Mouse (Mus musculus) lung, embryonic 16.5 days (tissue): ENCODE results near the gene Aar2. TPM values are rescaled to one million over a fixed set of nuclear protein-coding genes. Genes with fewer than 3 reads are reported as not detected.

Experiments used
- ATAC-seq: fragments of 200-750 bp; cut with Nextera tagmentation; 2 replicates; pipeline ENCODE4 v1.8.0; 2017; ENCODE audit warnings: low read depth, mild to moderate bottlenecking, moderate library complexity
- H3K27ac ChIP-seq: fragments of 300-500 bp; sonication (generic); 2 replicates; pipeline ENCODE4 v1.5.1; 2014; ENCODE audit warnings: mild to moderate bottlenecking, control low read depth, low read length
- H3K27me3 ChIP-seq: fragments of 300-500 bp; sonication (generic); 2 replicates; pipeline ENCODE4 v1.6.1; 2014; ENCODE audit warnings: low read depth, low read length, mixed read lengths; ENCODE audit not compliant: control insufficient read depth, insufficient read depth
- H3K36me3 ChIP-seq: fragments of 300-500 bp; sonication (generic); 2 replicates; pipeline ENCODE4 v1.6.1; 2014; ENCODE audit warnings: low read length; ENCODE audit not compliant: control insufficient read depth, insufficient read depth
- H3K4me1 ChIP-seq: fragments of 300-500 bp; sonication (generic); replicated peaks from 2 replicates; pipeline ENCODE4 v1.6.1; 2014; ENCODE audit warnings: low read length, mixed read lengths; ENCODE audit not compliant: control insufficient read depth, insufficient read depth
- H3K4me2 ChIP-seq: fragments of 300-500 bp; sonication (generic); 2 replicates; pipeline ENCODE4 v1.6.1; 2014; ENCODE audit warnings: low read depth, low read length, control low read depth
- H3K4me3 ChIP-seq: fragments of 300-500 bp; sonication (generic); 2 replicates; pipeline ENCODE4 v1.5.1; 2014; ENCODE audit warnings: mild to moderate bottlenecking, low read length, control low read depth
- H3K9ac ChIP-seq: fragments of 300-500 bp; sonication (generic); 2 replicates; pipeline ENCODE4 v1.6.1; 2014; ENCODE audit warnings: low read length, control low read depth
- H3K9me3 ChIP-seq: fragments of 300-500 bp; sonication (generic); 2 replicates; pipeline ENCODE4 v1.6.1; 2016; ENCODE audit warnings: low read length; ENCODE audit not compliant: control insufficient read depth
- WGBS: fragments of 180-500 bp; shearing (Covaris S2); extraction: QIAGEN DNeasy Blood & Tissue Kit; methylation state at CpG from one replicate; pipeline ENCODE4 v1.1.7; 2014; 5-methylcytosine and 5-hydroxymethylcytosine counted together
- polyA plus RNA-seq: library from polyadenylated mRNA; unstranded; fragments of >200 nt; fragmentation: Nextera tagmentation; extraction: Ambion mirVana; gene quantifications from 2 replicates; pipeline ENCODE4 v1.2.1, GENCODE M21; 2015

The Aar2 gene
- polyA plus RNA-seq, 1 experiment from 2014 or later = 31.0 TPM

GRCm38 (mm10) chr2:156605971-156606370 lies 58.6 kb downstream of the Aar2 start:
- H3K4me1 ChIP-seq = no peaks in the 10 kb centered on the region
- 72% methylated on average over 5 of the region's 5 CpGs for WGBS
- H3K27ac ChIP-seq = no peak overlapping the region
- H3K36me3 ChIP-seq = no peaks in the 10 kb centered on the region
- H3K4me2 ChIP-seq = no peak overlapping the region
- peaks cover 5% of the 10 kb centered on the region for H3K27me3 ChIP-seq
- no peak overlapping the region for H3K4me3 ChIP-seq
- no peak for ATAC-seq
- no peak overlapping the region for H3K9ac ChIP-seq
- no peaks in the 10 kb centered on the region for H3K9me3 ChIP-seq

DNA sequence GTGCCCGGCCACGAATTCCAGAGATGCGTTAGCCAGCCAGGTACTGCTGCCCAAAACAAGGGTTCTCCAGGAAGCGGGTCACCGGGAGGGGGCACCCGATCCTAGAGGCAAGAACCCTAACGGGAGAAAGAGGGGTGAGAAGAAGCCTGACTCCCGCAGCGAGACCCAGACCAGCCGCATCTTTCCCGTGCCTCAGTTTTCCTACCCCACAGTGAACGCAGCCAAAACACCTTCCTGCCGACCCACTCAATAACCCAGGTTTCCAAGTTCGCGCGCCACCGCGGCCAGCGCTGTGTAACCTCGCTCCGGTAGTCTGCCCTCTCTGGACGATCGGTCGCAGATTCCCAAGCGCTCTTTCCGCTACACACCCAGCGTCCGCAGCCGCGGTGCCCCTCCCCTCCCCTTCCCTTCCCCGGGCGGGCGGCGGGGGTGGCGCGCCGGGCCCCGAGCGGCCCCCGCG lies 65.7 kb downstream of the Aar2 start:
- Histone ChIP-seq H3K9ac (peak overlapping the region; percentile 67), H3K27me3 (peaks cover 65% of the 10 kb centered on the region), H3K4me2 (peak overlapping the region; percentile 99), H3K27ac (no peak overlapping the region), H3K4me1 (peaks cover 16% of the 10 kb centered on the region), H3K4me3 (peak overlapping the region; percentile 67), H3K9me3 (no peaks in the 10 kb centered on the region), H3K36me3 (no peaks in the 10 kb centered on the region)
- WGBS = 0% methylated on average over 34 of the region's 41 CpGs
- peak; percentile 32 for ATAC-seq

DNA sequence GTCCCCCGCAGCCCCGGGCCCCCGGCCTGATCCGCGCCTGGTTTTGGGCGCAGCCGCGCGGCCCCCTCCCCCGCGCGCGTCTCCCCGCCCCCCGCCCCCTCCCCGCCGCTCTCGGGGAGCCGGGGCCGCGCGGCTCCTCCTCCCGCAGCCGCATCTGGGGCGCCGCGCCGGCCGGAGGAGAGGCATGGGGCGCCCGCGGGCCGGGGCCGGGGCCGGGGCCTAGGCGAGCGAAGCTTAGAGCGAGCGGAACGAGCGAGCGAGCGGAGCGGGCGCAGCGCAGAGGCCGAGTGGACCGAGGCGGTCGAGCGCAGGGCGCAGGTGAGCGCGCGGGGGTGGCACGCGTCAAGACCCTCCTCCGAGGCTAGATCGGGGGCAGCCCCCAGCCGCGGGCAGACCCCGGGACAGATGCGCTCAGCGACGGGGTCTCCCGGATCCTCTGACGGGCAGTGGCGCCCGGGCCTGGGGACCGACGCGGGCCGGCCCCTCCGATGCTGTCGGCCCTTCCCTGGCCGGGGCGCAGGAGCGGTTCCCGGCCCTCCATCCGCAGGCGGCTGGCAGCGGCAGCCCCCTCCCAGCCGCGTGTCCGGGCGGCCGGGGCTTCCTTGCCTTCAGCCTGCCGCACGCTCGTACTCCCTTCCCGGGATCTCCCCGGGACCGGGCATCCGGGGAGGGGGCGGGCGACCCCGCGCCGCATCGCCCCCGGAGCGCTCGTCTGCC lies 66.3 kb downstream of the Aar2 start, which contains the start of gene Dlgap4:
Gene Dlgap4, plus strand, starts transcription at position 165 of the 717 bp plus-strand sequence.
- Histone ChIP-seq H3K4me3 (peak within 1 kb of the TSS; percentile 67), H3K9ac (peak within 1 kb of the TSS; percentile 67), H3K4me2 (peak within 1 kb of the TSS; percentile 99), H3K27me3 (peaks cover 64% of the 10 kb centered on the region), H3K27ac (no peak within 1 kb of the TSS), H3K9me3 (no peaks in the 10 kb centered on the region), H3K36me3 (no peaks in the 10 kb centered on the region), H3K4me1 (peaks cover 16% of the 10 kb centered on the region)
- ATAC-seq = peak; percentile 73
- WGBS = under 1% methylated on average over 81 of the region's 103 CpGs

GRCm38 (mm10) chr2:156614258-156614556 lies 66.8 kb downstream of the Aar2 start:
- H3K27ac ChIP-seq = no peak overlapping the region
- peaks cover 63% of the 10 kb centered on the region for H3K27me3 ChIP-seq
- no peaks in the 10 kb centered on the region for H3K36me3 ChIP-seq
- H3K4me2 ChIP-seq = peak overlapping the region; percentile 99
- peak overlapping the region; percentile 67 for H3K4me3 ChIP-seq
- H3K4me1 ChIP-seq = peaks cover 16% of the 10 kb centered on the region
- no peaks in the 10 kb centered on the region for H3K9me3 ChIP-seq
- H3K9ac ChIP-seq = peak overlapping the region; percentile 67
- WGBS = 0% methylated on average over 18 of the region's 18 CpGs
- ATAC-seq = no peak; the same call in 1 of the 2 replicates

GRCm38 (mm10) chr2:156614661-156615654 lies 67.6 kb downstream of the Aar2 start:
- Histone ChIP-seq H3K4me3 (peak overlapping the region; percentile 16), H3K4me2 (peak overlapping the region; percentile 99; the same call in 1 of the 2 replicates), H3K27ac (no peak overlapping the region), H3K4me1 (peaks cover 16% of the 10 kb centered on the region), H3K9ac (no peak overlapping the region), H3K36me3 (no peaks in the 10 kb centered on the region), H3K27me3 (peaks cover 63% of the 10 kb centered on the region), H3K9me3 (no peaks in the 10 kb centered on the region)
- ATAC-seq = peak; percentile 13; the same call in 1 of the 2 replicates
- 9% methylated on average over 31 of the region's 31 CpGs for WGBS

- no peak overlapping the region for H3K27ac ChIP-seq
- no peak for ATAC-seq
- H3K9ac ChIP-seq = no peak overlapping the region
- H3K4me2 ChIP-seq = no peak overlapping the region
- no peak overlapping the region for H3K4me3 ChIP-seq
- H3K4me1 ChIP-seq = peaks cover 16% of the 10 kb centered on the region
- H3K9me3 ChIP-seq = no peaks in the 10 kb centered on the region
- H3K36me3 ChIP-seq = no peaks in the 10 kb centered on the region
- WGBS = 64% methylated on average over 7 of the region's 7 CpGs
- peaks cover 58% of the 10 kb centered on the region for H3K27me3 ChIP-seq
Measured at GRCm38 (mm10) chr2:156616513-156616912, 69.1 kb downstream of the Aar2 start.

- peaks cover 48% of the 10 kb centered on the region for H3K27me3 ChIP-seq
- ATAC-seq = peak; percentile 21; the same call in 1 of the 2 replicates
- 28% methylated on average over 11 of the region's 11 CpGs for WGBS
Measured at GRCm38 (mm10) chr2:156617536-156617935, 70.2 kb downstream of the Aar2 start.

More at GRCm38 (mm10) chr2:156617536-156617935, 70.2 kb downstream of the Aar2 start:
- Histone ChIP-seq H3K36me3 (no peaks in the 10 kb centered on the region), H3K9ac (no peak overlapping the region), H3K9me3 (no peaks in the 10 kb centered on the region), H3K27ac (no peak overlapping the region), H3K4me2 (0 out of 2 replicates have a peak overlapping the region, but pooled peaks have one; percentile 26), H3K4me3 (no peak overlapping the region), H3K4me1 (peaks cover 16% of the 10 kb centered on the region)
